Mouse (Mus musculus) G1E (cell line): ENCODE results near the gene Dok3.

Experiments used
- CTCF ChIP-seq: IDR thresholded peaks from 2 replicates; pipeline ENCODE4 v1.5.1; 2012; ENCODE audit warnings: low read depth, low read length, inconsistent platforms, mixed read lengths
- TAL1 ChIP-seq: conservative IDR thresholded peaks from 2 replicates; pipeline ENCODE4 v1.6.1; 2012; ENCODE audit warnings: low read depth, low read length, inconsistent platforms, mixed read lengths

DNA sequence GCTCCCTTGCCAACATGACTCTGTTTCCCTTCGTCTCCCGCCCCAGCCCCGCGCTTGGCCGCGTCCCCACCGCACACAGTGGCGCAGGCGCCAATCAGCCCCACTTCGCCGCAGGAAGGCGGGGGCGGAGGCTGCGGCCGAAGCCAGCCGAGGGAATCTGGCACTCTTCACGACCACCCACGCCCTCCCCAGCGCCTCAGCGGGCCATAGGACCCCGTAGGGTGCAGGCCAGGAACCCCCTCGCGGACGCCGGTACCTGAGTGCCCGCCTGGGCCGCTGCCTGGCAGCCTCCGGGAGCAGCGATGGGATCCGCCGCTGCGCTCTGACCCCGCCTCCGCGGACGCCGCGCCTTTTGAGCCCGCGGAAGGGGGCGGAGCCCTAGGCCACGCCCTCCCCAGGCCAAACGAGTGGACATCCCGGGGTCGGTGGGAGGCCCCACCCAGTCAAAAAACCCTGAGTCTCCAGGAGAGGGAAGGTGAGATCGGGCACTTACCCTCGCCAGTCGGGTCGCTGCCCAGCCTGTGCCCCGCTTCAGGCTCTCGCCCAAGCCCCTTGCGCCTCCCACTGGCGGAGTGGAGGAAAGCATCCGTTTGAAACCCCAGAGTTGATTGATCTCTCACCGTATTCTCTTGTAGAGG, 15.9 kb downstream of the Dok3 start, which contains the start of gene Pdlim7:
- TF ChIP-seq TAL1 (no peak), CTCF (peak; percentile 71)
